Mouse (Mus musculus): ENCODE measurements around the gene Tspan31.

GRCm38 (mm10) chr10:127050119-127050474 lies 20.0 kb downstream of the Tspan31 start:
- TF ChIP-seq CTCF (IDR thresholded peaks at IDR 0.05; ENCODE audit: extremely low read depth, insufficient read depth, low read length) (no peak), POLR2A (IDR thresholded peaks at IDR 0.05; ENCODE audit: extremely low read depth, insufficient read depth, low read length) (no peak)

Measured in cortical plate, adult 2 months (tissue).